Mouse (Mus musculus) megakaryocyte progenitor cell, adult 5-6 weeks (primary cell): ENCODE results near the gene Map2. TPM values are rescaled to one million over a fixed set of nuclear protein-coding genes. Genes with fewer than 3 reads are reported as not detected.

ENCODE experiments used
- total RNA-seq, 2 experiments: library from RNA; stranded (forward) in 1 of 2; stranded (reverse) in 1 of 2; fragments of 157-497, 149-512 nt in 1 of 2; fragments of 200-1000 nt in 1 of 2; gene quantifications; 2 replicates each; pipeline versions ENCODE4 v1.2.3 to v1.2.4; 2015 to 2017

Gene Map2
- total RNA-seq, 2 experiments from 2014 or later: not detected

Other genes with a start within 250 kb of the Map2 start
- gene Crygf, start 248.8 kb upstream of the Map2 start, total RNA-seq (2015): not detected in 2 replicates
- not detected in 2 replicates for gene Crygf, start 248.8 kb upstream of the Map2 start, total RNA-seq (2017)